Mouse (Mus musculus) adrenal gland, postnatal 14 days (tissue): ENCODE results near the gene Mt1. TPM values are rescaled to one million over a fixed set of nuclear protein-coding genes. Genes with fewer than 3 reads are reported as not detected.

Experiments used
- DNase-seq: peaks from one replicate; pipeline ENCODE4 v3.0.0; 2021; ENCODE audit warnings: mixed read lengths
- total RNA-seq: library from RNA; stranded (reverse); gene quantifications from 2 replicates; pipeline ENCODE4 v1.2.3, GENCODE M21; 2021

Mt1 gene
- total RNA-seq, 1 experiment from 2014 or later = 369 TPM

DNA sequence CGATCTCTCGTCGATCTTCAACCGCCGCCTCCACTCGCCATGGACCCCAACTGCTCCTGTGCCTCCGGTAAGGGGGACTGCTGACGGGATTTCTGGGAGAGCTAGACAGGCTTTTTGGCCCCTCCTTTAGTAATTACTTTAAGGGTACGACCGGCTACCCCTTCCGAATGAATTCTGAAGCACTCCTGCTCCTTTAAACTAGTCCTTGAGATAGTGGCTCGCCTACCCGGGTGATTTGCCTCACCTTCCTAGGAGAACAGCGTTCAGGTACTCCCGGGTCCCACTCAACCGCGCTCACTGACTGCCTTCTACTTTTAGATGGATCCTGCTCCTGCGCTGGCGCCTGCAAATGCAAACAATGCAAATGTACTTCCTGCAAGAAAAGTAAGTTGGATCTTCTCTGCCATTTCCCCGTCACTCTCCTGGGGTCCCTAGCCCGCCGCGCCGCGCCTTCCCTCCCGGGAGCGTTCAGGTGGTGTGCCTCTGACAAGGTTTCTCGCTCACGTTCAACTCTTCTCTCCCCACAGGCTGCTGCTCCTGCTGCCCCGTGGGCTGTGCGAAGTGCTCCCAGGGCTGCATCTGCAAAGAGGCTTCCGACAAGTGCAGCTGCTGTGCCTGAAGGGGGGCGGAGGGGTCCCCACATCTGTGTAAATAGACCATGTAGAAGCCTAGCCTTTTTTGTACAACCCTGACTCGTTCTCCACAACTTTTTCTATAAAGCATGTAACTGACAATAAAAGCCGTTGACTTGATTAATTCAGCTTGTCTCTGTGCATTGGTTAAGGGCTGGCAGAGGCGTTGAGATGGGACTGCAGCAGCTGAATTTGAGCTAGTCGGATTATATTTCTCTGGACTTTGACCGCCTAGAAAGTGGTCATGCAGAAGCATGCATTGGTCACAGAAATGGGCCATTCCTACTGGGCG, 5.8 kb upstream of the Mt1 start:
- no peak for DNase-seq

DNA sequence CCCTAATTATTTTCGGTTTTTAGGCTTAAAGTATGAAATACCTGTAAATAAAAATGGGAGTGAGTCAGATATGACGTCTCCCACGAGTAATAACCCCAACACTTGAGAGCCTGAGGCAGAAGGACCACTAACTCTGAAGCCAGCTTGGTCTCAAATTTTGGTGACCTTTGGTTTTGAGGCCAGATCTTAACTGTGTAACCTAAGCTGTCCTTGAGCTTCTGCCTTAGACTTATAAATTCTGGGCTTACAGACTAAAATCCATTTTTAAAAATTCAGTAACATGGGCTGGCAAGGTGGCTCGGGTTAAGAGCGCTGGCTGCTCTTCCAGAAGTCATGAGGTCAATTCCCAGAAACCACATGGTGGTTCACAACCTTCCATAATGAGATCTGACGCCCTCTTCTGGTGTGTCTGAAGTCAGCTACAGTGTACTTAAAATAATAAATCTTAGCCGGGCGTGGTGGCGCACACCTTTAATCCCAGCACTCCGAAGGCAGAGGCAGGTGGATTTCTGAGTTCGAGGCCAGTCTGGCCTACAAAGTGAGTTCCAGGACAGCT, 5.0 kb upstream of the Mt1 start:
- no peak for DNase-seq

DNA sequence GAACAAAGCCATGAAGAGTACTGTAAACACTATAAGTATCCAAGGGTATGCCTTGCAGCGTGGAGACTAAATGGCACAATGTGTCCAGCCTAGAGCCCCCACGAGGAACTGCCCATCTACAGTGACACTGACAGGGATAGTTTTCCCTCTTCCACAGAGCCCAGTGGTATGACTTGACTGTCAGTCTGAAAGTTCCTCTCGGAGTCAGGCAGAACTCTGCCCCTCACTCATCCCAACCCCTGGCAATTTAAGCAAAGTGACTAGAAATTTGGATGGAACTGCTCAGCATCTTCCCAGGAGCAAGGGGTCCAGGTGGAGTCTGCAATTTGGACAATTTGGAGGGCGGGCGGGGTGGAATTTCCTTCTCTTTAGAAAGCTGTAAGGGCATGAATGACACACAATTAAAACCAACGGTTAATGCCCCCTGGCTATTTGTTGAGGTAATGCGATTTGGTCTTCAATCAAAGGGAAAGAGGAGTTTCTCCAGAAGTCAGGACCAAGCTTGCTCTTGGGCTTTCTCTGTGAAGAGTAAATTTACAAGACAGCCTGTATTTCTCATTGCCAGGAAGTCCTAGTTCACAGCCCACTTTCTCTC, 4.2 kb upstream of the Mt1 start:
- DNase-seq = no peak

DNA sequence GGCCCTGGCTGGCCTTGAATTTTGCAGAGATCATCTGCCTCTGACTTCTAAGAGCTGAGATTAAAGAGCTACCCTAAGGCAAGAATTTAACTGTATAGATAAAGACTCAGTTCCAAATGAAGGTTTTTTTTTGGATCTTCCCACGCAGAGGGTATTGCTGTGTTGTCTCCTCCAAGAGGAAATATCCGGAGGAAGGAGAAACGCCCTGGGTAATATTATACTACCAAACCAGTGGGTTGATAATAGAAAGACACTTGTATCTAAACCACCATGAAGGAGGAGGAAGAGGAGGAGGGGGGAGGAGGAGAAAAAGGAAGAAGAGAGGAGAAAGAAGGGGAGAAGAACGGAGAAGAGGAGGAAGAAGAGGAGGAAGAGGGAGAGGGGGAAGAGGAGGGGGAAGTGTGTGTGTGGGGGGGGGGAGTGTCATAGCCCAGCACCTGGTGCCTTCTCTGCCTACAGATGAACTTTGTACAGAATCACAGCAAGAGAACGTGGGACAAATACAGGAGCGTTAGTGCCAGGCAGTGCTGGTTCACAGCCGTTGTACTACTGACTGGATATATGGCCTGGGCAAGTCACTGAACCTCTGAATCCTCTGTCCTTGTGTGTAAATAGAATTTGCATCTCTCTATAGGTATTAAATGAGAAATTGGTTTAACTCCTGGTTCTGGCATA, 1.0 kb upstream of the Mt1 start:
- no peak for DNase-seq

DNA sequence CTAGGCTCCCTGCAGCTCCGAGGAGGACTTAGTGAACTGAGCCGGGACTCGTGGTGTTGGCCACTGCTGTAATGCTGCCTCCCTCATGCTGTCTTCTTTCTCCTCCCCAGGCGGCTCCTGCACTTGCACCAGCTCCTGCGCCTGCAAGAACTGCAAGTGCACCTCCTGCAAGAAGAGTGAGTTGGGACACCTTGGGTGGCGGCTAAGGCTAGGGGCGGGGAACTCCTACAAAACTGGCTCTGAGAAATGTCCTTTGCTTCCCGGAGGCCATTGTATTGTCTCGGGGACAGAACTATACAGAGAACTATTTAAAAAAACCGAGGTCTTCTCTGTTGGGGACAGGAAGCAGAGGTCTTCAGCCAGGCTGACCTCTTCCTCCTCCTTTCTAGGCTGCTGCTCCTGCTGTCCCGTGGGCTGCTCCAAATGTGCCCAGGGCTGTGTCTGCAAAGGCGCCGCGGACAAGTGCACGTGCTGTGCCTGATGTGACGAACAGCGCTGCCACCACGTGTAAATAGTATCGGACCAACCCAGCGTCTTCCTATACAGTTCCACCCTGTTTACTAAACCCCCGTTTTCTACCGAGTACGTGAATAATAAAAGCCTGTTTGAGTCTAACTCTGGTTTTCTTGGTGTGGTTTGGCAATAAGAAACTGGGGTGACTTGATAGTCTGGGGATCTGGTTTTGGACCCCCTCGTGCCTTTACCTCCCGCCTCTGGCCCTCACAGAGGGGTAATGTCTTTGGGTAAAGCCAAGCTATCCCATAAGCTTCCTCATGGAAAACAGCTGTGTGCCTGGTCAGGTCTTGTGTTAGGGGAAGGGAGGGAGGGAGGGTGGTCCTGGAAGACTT, 1.1 kb downstream of the Mt1 start:
- DNase-seq = peak; percentile 66

DNA sequence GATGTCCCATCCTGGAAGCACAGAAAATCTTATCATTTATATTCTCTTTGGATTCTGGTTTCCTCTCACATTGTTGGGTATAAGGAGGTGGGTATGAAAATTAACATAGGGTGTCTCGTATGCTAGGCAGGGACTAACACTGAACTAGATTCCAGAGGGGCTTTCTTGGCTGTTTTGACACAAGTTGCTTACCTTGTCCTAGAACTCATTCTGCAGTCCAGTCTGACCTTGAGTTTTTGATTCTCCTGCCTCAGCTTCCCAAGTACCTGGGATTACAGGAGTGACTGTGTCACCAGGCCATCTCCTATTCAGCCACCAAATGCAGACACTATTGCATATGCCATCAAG, 1.7 kb downstream of the Mt1 start:
- DNase-seq = no peak

DNA sequence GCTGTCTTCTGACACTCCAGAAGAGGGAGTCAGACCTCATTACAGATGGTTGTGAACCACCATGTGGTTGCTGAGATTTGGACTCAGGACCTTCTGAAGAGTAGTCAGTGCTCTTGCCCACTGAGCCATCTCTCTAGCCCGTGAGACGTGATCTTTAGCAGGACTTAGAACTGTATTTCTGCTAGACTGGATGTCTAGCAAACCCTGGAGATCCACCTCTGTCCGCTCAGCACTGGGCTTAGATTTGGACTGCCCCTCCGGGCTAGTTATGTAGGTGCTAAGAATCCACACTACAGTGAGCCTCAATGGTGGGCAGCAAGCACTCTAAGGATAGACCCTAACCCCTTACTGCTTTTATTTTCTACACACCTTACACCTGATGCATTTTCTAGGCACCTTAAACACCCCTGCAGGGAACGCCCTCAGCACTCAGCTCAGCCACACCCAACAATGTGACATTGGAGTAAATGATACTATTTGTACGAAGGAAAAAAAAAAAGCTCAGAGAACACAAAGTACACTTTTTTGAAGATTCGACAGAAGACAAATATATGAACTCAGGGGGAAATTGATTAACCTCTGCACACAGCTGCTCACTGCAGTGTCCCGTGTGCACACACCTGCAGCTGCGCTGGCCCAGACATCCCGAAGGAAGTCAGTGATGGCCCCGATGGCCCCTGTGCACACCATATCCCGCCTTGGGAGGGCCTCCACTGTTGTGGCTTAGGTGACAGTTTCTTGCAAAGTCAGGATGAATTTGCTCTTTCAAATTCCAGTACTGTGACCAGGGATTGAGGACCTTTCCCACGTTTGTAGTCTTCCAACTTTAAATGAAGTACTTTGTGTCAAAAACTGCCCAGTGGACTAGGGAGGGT, 3.4 kb downstream of the Mt1 start:
- DNase-seq = no peak

DNA sequence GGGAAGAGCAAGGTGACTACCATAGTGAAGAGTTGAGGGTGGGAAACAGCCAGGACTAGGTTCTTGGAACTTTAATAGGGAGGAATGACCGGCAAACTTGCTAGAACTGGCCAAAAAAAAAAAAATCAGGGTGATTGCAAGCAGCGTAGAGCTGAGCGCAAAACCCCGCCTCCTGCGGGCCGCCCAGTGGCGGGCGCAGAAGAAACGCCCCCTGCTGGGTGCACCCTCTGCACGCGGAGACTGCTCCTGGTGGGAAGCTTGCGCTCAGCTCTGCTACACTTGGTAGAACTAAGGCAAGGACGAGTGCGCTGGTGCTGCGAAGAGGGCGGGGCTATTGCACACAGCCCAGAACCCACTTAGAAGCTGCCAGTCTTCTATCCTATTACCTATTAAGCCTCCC, 4.2 kb downstream of the Mt1 start:
- DNase-seq = peak; percentile 93

DNA sequence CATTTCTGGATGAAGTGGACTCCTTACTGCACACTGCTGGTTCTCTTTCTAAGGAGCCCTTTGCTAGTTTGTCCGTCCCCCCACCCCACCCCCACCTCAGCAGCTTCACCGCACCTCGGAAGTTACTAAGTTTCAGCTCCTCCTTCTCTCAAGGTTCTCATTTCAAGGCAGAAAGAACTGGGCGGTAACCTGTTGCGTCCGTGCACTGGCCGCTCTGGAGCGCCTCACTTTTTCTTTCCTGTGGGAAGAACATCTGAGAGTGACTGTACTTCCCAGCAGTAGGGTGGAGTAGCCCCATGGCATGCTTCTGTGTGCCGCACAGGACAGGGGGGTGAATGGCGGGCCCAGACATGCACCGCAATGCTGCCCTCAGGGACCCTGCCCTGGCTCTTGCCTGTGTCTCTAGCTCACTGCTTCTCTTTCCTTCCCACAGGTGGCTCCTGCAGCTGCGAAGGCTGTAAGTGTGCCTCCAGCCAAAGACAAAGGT, 5.5 kb downstream of the Mt1 start:
- no peak for DNase-seq

DNA sequence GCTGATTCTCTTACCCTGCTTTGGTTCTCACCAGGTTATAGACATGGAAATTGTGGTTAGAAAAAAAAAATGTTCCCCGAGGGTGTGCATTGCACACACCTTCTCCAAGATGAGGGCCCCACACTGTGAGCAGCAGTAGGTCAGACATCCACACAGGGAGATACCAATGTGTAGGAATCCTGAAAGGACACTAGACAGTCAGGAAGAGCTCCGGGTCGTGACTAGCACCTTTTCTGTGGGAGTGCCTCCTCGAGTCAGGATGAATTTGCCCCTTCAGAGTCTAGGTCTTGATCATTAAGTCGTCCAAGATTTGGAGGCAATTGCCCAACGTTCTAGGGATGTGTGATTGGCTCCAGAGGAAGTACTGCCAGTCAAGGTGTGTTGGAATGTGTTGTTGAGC, 6.9 kb downstream of the Mt1 start:
- no peak for DNase-seq

DNA sequence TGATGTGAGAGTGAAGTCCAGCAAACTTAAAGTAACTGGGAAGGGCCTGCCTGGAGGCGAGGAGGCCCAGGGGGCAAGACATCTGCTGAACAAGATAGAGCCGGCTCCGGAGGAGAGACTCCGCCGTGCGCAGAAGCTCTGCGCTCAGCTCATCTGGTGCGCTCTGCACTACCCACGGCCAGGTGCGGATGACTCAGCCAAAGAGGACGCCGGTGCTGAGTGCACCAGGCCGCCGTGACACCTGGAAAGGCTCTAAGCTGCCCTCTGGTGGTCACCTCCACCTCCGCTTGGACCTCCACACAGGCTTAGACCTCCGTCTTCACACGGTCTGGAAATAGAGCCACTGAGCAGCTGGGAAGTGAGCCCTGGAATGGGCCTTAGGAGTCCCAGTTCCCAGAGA, 7.7 kb downstream of the Mt1 start:
- peak; percentile 82 for DNase-seq

DNA sequence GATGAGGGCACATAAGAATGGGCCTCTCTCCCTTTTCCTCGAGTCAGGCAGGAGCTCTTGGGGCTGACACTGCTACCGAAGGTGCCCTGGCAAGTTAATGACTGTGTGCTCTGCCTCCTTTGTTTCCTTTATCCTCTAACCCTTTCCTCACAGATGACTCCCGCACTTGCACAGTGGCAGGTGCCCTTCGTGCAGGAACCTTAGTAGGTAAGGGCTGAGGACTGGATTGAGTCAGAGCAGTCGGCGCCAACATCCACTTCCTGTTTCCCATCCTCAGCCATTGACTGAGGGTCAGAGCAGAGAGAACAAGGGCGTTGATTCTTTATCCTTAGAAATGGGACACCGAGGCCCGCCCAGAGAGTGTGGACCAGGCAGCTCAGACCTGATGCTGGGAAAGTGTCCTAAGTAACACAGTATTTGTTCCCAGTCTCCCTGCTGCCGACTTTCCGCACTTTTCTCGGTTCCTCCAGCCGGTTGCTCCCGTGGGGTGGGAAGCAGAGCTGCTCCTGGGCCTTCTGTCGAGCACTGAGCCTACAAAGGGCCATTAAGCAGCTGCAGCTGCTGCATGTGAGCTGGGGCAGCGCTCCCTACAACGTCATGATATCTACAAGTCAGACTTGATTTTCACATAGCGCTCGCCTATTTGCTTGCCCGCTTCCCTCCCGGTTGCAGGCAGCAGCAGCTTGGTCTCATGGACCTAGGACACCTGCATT, 8.6 kb downstream of the Mt1 start:
- DNase-seq = no peak

DNA sequence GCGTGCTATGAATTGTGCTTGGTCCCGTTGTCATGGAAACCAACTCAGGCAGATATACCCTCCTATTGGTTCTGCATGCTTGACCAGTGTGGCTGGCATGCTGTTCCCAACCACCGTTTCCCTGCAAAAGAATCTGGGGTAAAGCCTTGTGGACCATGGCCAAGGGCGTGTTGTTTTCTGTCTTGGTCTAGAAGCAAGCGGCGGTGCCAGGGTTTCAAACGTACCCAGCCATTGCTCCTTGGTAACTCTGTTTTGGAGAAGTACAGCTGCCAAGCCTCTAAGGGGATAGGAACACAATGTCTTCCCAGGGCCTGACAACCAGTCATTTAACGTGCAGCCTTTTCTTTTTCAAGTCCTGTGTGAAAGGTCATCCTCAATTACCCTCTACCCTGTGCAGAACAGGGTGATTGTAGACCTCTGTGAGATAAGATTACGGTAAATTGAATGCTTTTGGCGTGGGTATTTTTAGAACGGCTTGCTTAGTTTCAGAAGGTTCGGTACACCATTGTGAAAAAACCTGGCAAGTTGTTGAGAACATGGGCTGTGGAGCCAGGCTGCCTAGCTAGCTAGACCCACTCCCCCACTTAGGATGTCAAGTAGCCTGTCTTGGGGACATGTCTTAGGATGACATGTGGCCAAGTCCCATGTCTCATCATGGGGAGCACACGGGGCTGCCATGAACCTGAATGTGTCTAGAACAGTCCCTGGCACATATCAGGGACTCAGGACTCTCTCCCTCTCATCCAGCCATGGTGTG, 10.6 kb downstream of the Mt1 start:
- peak; percentile 63 for DNase-seq

DNA sequence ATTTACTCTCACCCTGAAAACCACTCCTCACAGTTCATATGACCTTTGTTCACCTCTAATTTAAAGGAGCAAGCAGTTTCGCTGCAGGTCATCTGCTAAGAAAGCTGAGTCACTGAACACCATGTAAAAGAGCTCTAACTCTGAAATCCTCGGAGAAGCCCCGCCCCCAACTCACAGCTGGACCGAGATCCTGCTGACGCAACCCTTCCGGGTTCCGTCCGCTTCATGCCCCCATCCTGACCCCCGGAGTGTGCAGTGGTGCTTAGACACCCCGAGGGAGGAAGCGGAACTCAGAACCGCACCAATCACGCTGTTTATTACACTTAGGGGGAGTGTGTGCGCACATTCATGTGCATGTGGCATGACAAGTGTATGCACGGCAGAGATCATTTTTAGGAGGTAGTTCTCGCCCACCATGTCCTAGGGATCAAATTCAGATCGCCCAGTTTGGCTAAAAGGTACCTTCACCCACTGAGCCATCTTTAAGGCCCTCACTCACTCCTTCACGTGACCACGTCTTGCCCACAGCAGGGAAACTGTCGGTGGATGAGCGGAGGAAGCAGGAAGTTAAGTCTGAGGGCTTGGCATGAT, 12.3 kb downstream of the Mt1 start:
- DNase-seq = peak; percentile 87

DNA sequence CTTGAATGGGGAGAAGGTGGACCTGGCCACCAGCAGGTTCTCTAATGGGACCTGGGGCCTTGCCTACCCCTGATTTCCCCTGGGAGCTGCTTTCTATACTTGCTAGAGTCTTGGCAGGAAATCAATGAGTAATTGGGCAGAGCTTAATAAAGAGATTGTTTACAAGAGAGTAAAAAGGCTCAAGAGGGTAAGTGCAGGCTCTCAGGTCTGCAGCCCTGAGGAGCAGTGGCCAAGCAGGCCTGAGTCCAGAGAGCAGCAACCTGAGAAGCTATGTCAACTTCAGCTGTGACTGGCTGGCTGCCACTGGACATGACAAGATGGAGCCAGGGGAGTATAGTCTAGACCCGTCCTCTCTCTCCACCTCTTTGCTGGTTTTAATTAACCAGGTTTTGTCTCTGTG, 14.0 kb downstream of the Mt1 start:
- DNase-seq = peak; percentile 47

DNA sequence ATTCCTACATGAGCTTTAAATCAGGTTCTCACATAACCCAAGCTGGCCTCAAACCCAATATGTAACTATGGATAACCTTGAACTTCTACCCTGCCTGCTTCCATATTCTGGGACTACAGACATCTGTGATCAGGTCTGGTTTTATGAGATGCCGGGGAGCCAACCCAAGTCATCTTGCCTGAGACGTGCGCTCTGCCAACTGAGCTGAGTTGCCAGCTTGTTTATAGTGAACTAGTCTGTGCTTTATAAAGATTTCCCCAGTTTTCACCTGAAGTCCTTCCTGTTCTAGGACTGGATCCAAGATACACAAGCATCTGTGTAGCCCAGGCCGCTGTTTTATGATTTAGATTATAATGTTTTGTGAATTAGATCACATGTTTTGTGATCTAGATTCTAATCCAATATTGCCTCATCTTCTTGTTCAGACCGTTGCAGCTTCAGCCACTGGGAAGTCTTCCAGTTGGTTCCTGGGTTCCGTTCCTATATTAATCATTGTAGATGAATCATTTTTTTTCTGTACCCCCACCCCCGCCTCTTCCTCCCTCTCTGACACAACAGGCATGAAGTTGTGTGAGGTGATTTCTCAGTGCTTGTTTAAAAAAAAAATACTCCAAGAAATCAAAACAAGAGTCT, 15.8 kb downstream of the Mt1 start:
- DNase-seq = peak; percentile 63

DNA sequence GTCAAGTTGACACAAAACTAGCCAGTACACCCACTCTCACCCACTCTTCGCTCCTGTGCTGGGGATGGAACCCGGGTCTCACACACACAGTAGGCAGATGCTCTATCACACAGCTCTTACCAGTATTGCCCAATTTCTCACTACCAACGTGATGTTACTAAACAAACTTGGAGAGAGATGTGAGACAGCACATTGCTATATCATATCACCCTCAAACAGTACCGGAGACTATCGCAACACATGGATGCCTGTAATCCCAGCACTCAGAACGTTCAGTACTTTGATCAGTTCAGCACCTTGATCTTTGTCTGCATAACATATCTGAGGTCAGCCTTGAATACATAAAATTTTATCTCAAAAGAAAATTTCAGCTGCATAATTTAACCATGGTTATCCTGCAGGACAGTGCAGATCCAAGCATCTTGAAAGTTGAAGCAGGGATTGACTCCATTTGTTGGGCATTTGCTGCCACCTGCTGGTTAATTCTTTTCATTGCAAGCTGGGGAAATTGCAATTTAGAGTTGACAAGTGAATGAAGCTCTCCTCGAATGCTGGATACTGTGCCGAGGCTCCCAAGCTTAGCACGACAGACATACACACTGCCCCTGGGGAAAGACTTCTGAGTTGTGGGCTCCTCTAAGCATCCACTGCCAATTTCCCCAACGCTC, 20.5 kb downstream of the Mt1 start:
- peak; percentile 74 for DNase-seq

DNA sequence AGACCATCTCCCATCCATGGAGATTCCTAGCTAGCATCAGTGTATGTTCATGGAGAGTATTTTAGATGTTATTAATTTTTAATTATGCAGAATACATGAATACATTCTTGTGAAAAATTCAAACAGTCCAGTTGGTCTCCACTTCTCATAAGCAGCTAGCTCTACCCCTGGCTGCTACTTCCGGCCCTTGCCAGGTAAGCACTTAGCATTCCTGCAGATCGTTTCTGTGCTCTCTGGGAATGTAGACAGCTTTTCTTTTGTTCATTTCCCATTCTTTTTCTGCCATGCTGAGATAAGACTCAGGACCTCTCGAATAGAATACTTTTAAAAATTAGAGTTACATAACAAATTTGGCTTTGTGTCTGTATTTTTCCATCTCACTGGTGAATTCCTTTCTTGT, 25.2 kb downstream of the Mt1 start:
- DNase-seq = no peak
